Mouse (Mus musculus): ENCODE measurements around the gene Kcnh5. TPM values are rescaled to one million over a fixed set of nuclear protein-coding genes. Genes with fewer than 3 reads are reported as not detected.

Kcnh5 gene
- polyA plus RNA-seq, 1 experiment: 0.14 TPM

- Histone ChIP-seq H3K4me3 (ENCODE audit: control insufficient read depth, low read depth, low read length) (no peak overlapping the region), H3K27ac (ENCODE audit: control insufficient read depth, insufficient read depth, low read depth, low read length) (no peak overlapping the region), H3K27me3 (ENCODE audit: control insufficient read depth, insufficient read depth, low read length) (no peaks in the 10 kb centered on the region), H3K4me1 (ENCODE audit: control insufficient read depth, insufficient read depth, low read length) (no peaks in the 10 kb centered on the region), H3K36me3 (ENCODE audit: control insufficient read depth, insufficient read depth, low read length) (no peaks in the 10 kb centered on the region)
- TF ChIP-seq CTCF (IDR thresholded peaks at IDR 0.05; ENCODE audit: control insufficient read depth, insufficient read depth, insufficient replicate concordance, low read depth, low read length): no peak
Measured at GRCm38 (mm10) chr12:74848611-74849347, 328.4 kb downstream of the Kcnh5 start.

Other genes with a start within 250 kb of the Kcnh5 start
- 2.9 and 3.0 TPM in 2 replicates for gene Rhoj, start 131.0 kb upstream of the Kcnh5 start, polyA plus RNA-seq (2012; rRNA removed)
- gene Gphb5, start 239.4 kb upstream of the Kcnh5 start, polyA plus RNA-seq (2012; rRNA removed): 0.12 TPM in 1 of 2 replicates, not detected in the other

Data from testis, adult 2 months (tissue).